Mouse (Mus musculus): ENCODE results near the gene Cox17. TPM values are rescaled to one million over a fixed set of nuclear protein-coding genes. Genes with fewer than 3 reads are reported as not detected.
A peak's percentile ranks its signal among the peaks of the same experiment; 100 is the strongest.

The Cox17 gene
- polyA plus RNA-seq, 1 experiment from 2014 or later = 331 TPM

- Histone ChIP-seq H3K9ac (peak overlapping the region; percentile 61), H3K4me1 (replicated peaks) (peaks cover 73% of the 10 kb centered on the region), H3K36me3 (peaks cover 44% of the 10 kb centered on the region), H3K9me3 (replicated peaks) (no peaks in the 10 kb centered on the region), H3K27me3 (no peaks in the 10 kb centered on the region), H3K4me3 (replicated peaks) (peak overlapping the region; percentile 20), H3K27ac (peak overlapping the region; percentile 85), H3K4me2 (peak overlapping the region; percentile 56)
- ATAC-seq (ENCODE audit: low read depth) = peak; percentile 64
- 28% methylated on average over 7 of the region's 7 CpGs for WGBS (ENCODE audit: insufficient replicate concordance)
- DNase-seq = peak; percentile 57
Measured at GRCm38 (mm10) chr16:38350361-38350855, 3.6 kb downstream of the Cox17 start.

- DNase-seq = no peak
- Histone ChIP-seq H3K4me1 (replicated peaks) (peaks cover 67% of the 10 kb centered on the region), H3K9ac (peak overlapping the region; percentile 61)
Measured at GRCm38 (mm10) chr16:38350939-38351338, 4.1 kb downstream of the Cox17 start.

DNA sequence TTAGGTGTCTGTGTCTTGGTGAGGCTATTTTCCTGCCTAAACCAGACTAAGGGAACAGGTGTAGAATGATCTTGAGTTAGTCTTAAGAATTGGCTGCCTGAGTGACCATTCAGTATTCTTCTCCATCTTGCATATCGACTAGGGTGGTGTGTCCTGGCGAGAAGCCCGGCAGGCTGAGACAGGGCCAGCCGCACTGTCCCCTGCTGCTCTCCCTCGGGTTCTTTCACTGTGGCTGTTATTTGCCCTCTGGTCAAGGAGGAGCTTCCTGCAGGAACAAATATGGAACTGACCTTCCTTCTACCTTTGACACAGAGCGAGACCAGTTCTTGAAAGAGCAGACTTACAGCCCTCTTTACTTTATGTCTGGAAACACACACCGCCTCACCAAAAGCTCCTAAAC, 5.2 kb downstream of the Cox17 start:
- DNase-seq (no peak), ATAC-seq (ENCODE audit: low read depth) (no peak)
- WGBS (ENCODE audit: insufficient replicate concordance) = 77% methylated on average over 7 of the region's 7 CpGs
- no peaks in the 10 kb centered on the region for H3K9me3 ChIP-seq (replicated peaks)
- no peaks in the 10 kb centered on the region for H3K27me3 ChIP-seq
- no peak overlapping the region for H3K4me2 ChIP-seq
- no peak overlapping the region for H3K9ac ChIP-seq
- peaks cover 63% of the 10 kb centered on the region for H3K4me1 ChIP-seq (replicated peaks)
- no peak overlapping the region for H3K4me3 ChIP-seq (replicated peaks)
- peaks cover 44% of the 10 kb centered on the region for H3K36me3 ChIP-seq
- peak overlapping the region; percentile 54 for H3K27ac ChIP-seq

More at GRCm38 (mm10) chr16:38350939-38351338, 4.1 kb downstream of the Cox17 start:
- Histone ChIP-seq H3K9me3 (replicated peaks) (no peaks in the 10 kb centered on the region), H3K27ac (peak overlapping the region; percentile 85), H3K36me3 (peaks cover 44% of the 10 kb centered on the region), H3K27me3 (no peaks in the 10 kb centered on the region), H3K4me2 (peak overlapping the region; percentile 56), H3K4me3 (replicated peaks) (no peak overlapping the region)
- ATAC-seq (ENCODE audit: low read depth) = no peak
- 60% methylated on average over 6 of the region's 6 CpGs for WGBS (ENCODE audit: insufficient replicate concordance)

- no peak for ATAC-seq (ENCODE audit: low read depth)
- DNase-seq = no peak
- Histone ChIP-seq H3K36me3 (peaks cover 45% of the 10 kb centered on the region), H3K9ac (no peak overlapping the region), H3K4me1 (replicated peaks) (peaks cover 59% of the 10 kb centered on the region), H3K4me2 (no peak overlapping the region), H3K4me3 (replicated peaks) (no peak overlapping the region), H3K27ac (no peak overlapping the region), H3K27me3 (no peaks in the 10 kb centered on the region), H3K9me3 (replicated peaks) (no peaks in the 10 kb centered on the region)
Measured at GRCm38 (mm10) chr16:38352851-38353250, 6.1 kb downstream of the Cox17 start.

DNA sequence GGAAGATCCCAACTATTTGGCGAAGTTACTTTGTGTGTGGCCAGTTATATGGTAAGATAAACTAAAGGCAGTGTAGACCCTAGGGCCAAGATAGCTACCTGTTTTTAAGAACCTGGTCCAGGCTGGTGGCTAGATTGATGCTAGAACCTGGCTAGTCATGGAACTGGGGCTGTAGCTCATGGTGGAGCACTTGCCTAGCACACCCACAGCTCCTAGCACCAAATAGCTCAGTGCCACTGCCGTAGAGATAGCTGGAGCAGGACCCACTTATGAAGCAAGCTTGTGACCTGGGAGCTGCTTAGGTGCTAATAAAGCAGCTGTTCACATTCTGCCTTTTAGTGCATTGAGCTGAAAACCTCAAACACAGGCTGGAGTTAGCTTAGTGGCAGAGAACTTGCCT, 6.9 kb downstream of the Cox17 start:
- Histone ChIP-seq H3K4me2 (no peak overlapping the region), H3K27ac (peak overlapping the region; percentile 37), H3K27me3 (no peaks in the 10 kb centered on the region), H3K9ac (no peak overlapping the region), H3K9me3 (replicated peaks) (no peaks in the 10 kb centered on the region), H3K36me3 (peaks cover 48% of the 10 kb centered on the region), H3K4me1 (replicated peaks) (peaks cover 51% of the 10 kb centered on the region), H3K4me3 (replicated peaks) (no peak overlapping the region)
- DNase-seq (no peak), ATAC-seq (ENCODE audit: low read depth) (no peak)
- 63% methylated on average over 2 of the region's 2 CpGs for WGBS (ENCODE audit: insufficient replicate concordance)

DNA sequence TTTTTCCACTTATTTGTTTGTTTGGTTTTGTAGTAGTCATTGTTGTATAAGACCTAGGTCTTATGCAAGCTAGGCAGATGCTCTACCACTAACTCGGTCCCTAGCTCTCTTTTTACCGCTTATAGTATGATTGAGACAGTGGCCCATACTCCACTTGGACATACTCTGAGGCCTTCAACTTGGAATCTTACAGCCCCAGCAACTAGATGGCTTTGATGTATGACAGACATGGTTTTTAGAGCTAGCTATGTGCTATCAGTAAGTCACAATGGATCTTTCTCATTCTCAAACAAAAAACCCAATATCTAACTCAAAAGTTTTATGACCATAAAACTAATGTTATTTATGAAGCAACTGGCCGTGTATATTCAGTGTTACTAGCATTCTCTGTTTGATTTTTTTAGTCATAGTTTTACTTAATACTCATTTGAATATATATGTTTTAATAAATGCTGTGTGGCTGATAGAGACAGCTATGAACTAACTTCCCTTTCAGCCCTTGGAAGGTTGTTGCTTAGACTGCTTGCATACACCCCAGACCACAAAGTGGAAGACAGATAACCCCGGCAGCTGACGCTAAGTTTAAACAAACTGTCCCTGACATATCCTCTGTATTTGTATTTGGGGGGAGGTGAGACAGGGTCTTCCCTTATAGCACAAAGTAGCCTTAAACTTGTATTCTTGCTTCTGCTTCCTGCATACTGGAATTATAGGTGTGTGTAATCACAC, 7.6 kb downstream of the Cox17 start:
- H3K4me1 ChIP-seq (replicated peaks) = peaks cover 45% of the 10 kb centered on the region
- H3K9ac ChIP-seq = no peak overlapping the region
- H3K4me2 ChIP-seq = no peak overlapping the region
- 37% methylated on average over 5 of the region's 5 CpGs for WGBS (ENCODE audit: insufficient replicate concordance)
- peak overlapping the region; percentile 37; the same call in 1 of the 2 replicates for H3K27ac ChIP-seq
- no peak for ATAC-seq (ENCODE audit: low read depth)
- H3K9me3 ChIP-seq (replicated peaks) = no peaks in the 10 kb centered on the region
- no peaks in the 10 kb centered on the region for H3K27me3 ChIP-seq
- no peak for DNase-seq
- no peak overlapping the region for H3K4me3 ChIP-seq (replicated peaks)
- peaks cover 43% of the 10 kb centered on the region for H3K36me3 ChIP-seq

- Histone ChIP-seq H3K36me3 (peaks cover 10% of the 10 kb centered on the region), H3K27ac (no peak overlapping the region), H3K4me1 (replicated peaks) (peaks cover 43% of the 10 kb centered on the region), H3K27me3 (no peaks in the 10 kb centered on the region), H3K4me3 (replicated peaks) (no peak overlapping the region), H3K4me2 (no peak overlapping the region), H3K9ac (no peak overlapping the region), H3K9me3 (replicated peaks) (no peaks in the 10 kb centered on the region)
- WGBS (ENCODE audit: insufficient replicate concordance) = 60% methylated on average over 6 of the region's 6 CpGs
- ATAC-seq (ENCODE audit: low read depth) = no peak
- DNase-seq = no peak
Measured at GRCm38 (mm10) chr16:38358256-38358812, 11.5 kb downstream of the Cox17 start.

DNA sequence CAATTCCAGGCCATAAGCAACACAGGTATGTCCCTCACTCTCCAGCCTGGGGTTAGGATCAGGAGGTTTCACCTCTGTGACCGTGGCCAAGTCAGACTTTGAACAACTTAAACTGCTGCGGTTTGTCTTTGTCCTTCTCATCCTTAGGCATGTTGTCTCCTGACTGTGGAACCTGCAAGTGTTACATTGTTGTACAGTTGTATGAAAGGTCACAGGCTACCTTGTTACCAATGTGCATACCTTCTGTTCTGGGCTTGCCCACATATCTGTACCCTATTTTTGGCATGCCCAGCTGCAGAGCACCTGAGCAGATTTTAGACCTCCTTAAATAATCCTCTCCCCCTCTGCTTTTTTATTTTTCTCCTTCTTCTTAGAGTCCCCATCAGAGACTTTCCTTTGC, 12.4 kb downstream of the Cox17 start:
- WGBS (ENCODE audit: insufficient replicate concordance) = 83% methylated on average over 2 of the region's 2 CpGs
- no peak overlapping the region for H3K4me2 ChIP-seq
- H3K4me3 ChIP-seq (replicated peaks) = no peak overlapping the region
- no peak overlapping the region for H3K27ac ChIP-seq
- peaks cover 4% of the 10 kb centered on the region; the same call in 1 of the 2 replicates for H3K36me3 ChIP-seq
- H3K4me1 ChIP-seq (replicated peaks) = peaks cover 44% of the 10 kb centered on the region
- H3K9me3 ChIP-seq (replicated peaks) = no peaks in the 10 kb centered on the region
- H3K27me3 ChIP-seq = no peaks in the 10 kb centered on the region
- H3K9ac ChIP-seq = no peak overlapping the region
- ATAC-seq (ENCODE audit: low read depth) (no peak), DNase-seq (no peak)

DNA sequence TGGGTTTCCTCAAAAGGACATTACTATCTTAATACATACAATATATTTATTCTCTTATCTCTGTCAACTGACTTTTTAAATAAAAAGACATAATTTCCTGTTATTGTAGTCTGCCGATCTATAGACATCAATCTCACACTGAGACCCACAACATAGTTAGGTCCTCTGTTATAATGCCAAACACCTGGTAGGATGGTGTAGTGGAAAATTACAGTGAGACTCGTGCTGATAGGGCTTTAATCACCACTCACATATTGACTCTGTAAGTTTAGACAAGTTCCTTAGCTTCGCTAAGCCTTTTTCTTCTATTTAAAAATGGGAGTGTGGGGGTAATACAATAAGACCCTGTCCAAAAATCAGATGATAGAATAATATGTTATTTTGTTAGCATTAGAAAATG, 13.1 kb downstream of the Cox17 start:
- no peak overlapping the region for H3K4me3 ChIP-seq (replicated peaks)
- no peak overlapping the region for H3K9ac ChIP-seq
- DNase-seq (no peak), ATAC-seq (ENCODE audit: low read depth) (no peak)
- no peak overlapping the region for H3K4me2 ChIP-seq
- 49% methylated on average over 3 of the region's 3 CpGs for WGBS (ENCODE audit: insufficient replicate concordance)
- H3K36me3 ChIP-seq = peaks cover 4% of the 10 kb centered on the region; the same call in 1 of the 2 replicates
- H3K27ac ChIP-seq = no peak overlapping the region
- no peaks in the 10 kb centered on the region for H3K27me3 ChIP-seq
- peaks cover 45% of the 10 kb centered on the region for H3K4me1 ChIP-seq (replicated peaks)
- H3K9me3 ChIP-seq (replicated peaks) = no peaks in the 10 kb centered on the region

- 43% methylated on average over 2 of the region's 2 CpGs for WGBS (ENCODE audit: insufficient replicate concordance)
- Histone ChIP-seq H3K9ac (no peak overlapping the region), H3K27ac (no peak overlapping the region), H3K27me3 (no peaks in the 10 kb centered on the region), H3K4me1 (replicated peaks) (peaks cover 45% of the 10 kb centered on the region), H3K9me3 (replicated peaks) (no peaks in the 10 kb centered on the region), H3K4me2 (no peak overlapping the region), H3K4me3 (replicated peaks) (no peak overlapping the region), H3K36me3 (peaks cover 4% of the 10 kb centered on the region; the same call in 1 of the 2 replicates)
- ATAC-seq (ENCODE audit: low read depth) (0 out of 2 replicates have a peak, but pooled peaks have one; percentile 30), DNase-seq (no peak)
Measured at GRCm38 (mm10) chr16:38360317-38360716, 13.5 kb downstream of the Cox17 start.

DNA sequence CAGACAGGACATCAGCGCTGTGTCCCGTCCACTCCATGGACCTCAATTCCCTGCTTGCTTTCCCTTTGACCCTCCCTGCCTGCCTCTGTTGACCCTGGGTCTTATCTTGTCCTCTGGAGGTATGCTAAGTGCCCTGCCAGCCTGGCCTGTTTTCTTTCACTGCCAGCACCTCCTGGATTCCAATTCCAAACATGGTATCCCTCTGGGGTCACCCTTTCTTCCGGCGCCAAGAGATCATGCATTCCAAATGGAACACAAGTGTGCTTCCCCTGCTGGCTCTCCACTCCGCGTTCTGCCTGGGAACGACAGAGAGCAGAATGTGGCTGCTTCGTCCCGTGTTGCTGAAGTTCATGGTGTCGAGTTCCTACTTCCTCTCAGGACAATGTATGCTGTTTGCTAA, 15.1 kb downstream of the Cox17 start, which contains the start of gene Popdc2:
TSS of gene Popdc2 (plus strand) at position 277 of the 400 bp plus-strand sequence.
- DNase-seq (no peak), ATAC-seq (ENCODE audit: low read depth) (no peak)
- no peaks in the 10 kb centered on the region for H3K9me3 ChIP-seq (replicated peaks)
- H3K27me3 ChIP-seq = no peaks in the 10 kb centered on the region
- no peak within 1 kb of the TSS for H3K4me3 ChIP-seq (replicated peaks)
- peaks cover 4% of the 10 kb centered on the region; the same call in 1 of the 2 replicates for H3K36me3 ChIP-seq
- H3K4me2 ChIP-seq = peak within 1 kb of the TSS; percentile 12
- peak within 1 kb of the TSS; percentile 29; the same call in 1 of the 2 replicates for H3K9ac ChIP-seq
- 57% methylated on average over 10 of the region's 10 CpGs for WGBS (ENCODE audit: insufficient replicate concordance)
- H3K4me1 ChIP-seq (replicated peaks) = peaks cover 56% of the 10 kb centered on the region
- H3K27ac ChIP-seq = peak within 1 kb of the TSS; percentile 24

All from liver, embryonic 13.5 days (tissue).